Mouse (Mus musculus) gastrocnemius, postnatal 4 days (tissue): ENCODE results near the gene Abcg1. TPM values are rescaled to one million over a fixed set of nuclear protein-coding genes. Genes with fewer than 3 reads are reported as not detected.

Experiments used
- DNase-seq, 2 experiments: peaks; one replicate each; pipeline ENCODE4 v3.0.0; 2021 to 2022; ENCODE audit warnings: low spot score in 2 of 2, mixed read lengths in 2 of 2
- total RNA-seq, 2 experiments: library from RNA; stranded (reverse); gene quantifications; 2 replicates each; pipeline ENCODE4 v1.2.3; 2021

The Abcg1 gene
- total RNA-seq, 2 experiments from 2014 or later = 5.9 to 6.8 TPM

GRCm38 (mm10) chr17:31039626-31040025, 17.8 kb upstream of the Abcg1 start:
- no peak for DNase-seq

GRCm38 (mm10) chr17:31040421-31040820, 17.1 kb upstream of the Abcg1 start:
- DNase-seq = no peak

GRCm38 (mm10) chr17:31042751-31043150, 14.7 kb upstream of the Abcg1 start:
- no peak for DNase-seq

GRCm38 (mm10) chr17:31057891-31058744, 643 bp downstream of the Abcg1 start:
- DNase-seq = peak in 1 of 2 experiments; percentile 7

- DNase-seq = peak in 1 of 2 experiments; percentile 7
Observed at GRCm38 (mm10) chr17:31058745-31059085, 1.2 kb downstream of the Abcg1 start.

GRCm38 (mm10) chr17:31060196-31060587, 2.7 kb downstream of the Abcg1 start:
- DNase-seq = no peak

- DNase-seq = no peak
Observed at GRCm38 (mm10) chr17:31060588-31061345, 3.3 kb downstream of the Abcg1 start.

GRCm38 (mm10) chr17:31061346-31062095, 4.0 kb downstream of the Abcg1 start:
- no peak for DNase-seq

- DNase-seq = no peak
Observed at GRCm38 (mm10) chr17:31066058-31066457, 8.6 kb downstream of the Abcg1 start.

- peak in 1 of 2 experiments; percentile 7 for DNase-seq
Observed at GRCm38 (mm10) chr17:31067051-31067450, 9.6 kb downstream of the Abcg1 start.

GRCm38 (mm10) chr17:31069121-31069520, 11.6 kb downstream of the Abcg1 start:
- DNase-seq = no peak

GRCm38 (mm10) chr17:31069845-31070244, 12.4 kb downstream of the Abcg1 start:
- no peak for DNase-seq

- DNase-seq = no peak
Observed at GRCm38 (mm10) chr17:31070403-31071185, 13.1 kb downstream of the Abcg1 start.

- DNase-seq = no peak
Observed at GRCm38 (mm10) chr17:31071421-31072301, 14.2 kb downstream of the Abcg1 start.

GRCm38 (mm10) chr17:31072872-31073271, 15.4 kb downstream of the Abcg1 start:
- DNase-seq = no peak

GRCm38 (mm10) chr17:31073273-31074052, 16.0 kb downstream of the Abcg1 start:
- DNase-seq = peak; percentile 37 to 46

GRCm38 (mm10) chr17:31074053-31074590, 16.6 kb downstream of the Abcg1 start:
- DNase-seq = no peak

GRCm38 (mm10) chr17:31074666-31075065, 17.2 kb downstream of the Abcg1 start:
- DNase-seq = no peak

- no peak for DNase-seq
Observed at GRCm38 (mm10) chr17:31075471-31075870, 18.0 kb downstream of the Abcg1 start.
